Mouse (Mus musculus): Measurements from ENCODE around the gene Engase. TPM values are rescaled to one million over a fixed set of nuclear protein-coding genes. Genes with fewer than 3 reads are reported as not detected.

The Engase gene
- polyA plus RNA-seq, 1 experiment from 2014 or later, result 9.0 TPM

GRCm38 (mm10) chr11:118459536-118459935 lies 17.1 kb upstream of the Engase start:
- H3K27ac ChIP-seq, result no peak overlapping the region
- H3K4me1 ChIP-seq, result no peaks in the 10 kb centered on the region
- H3K4me3 ChIP-seq (replicated peaks), result no peak overlapping the region
- H3K9ac ChIP-seq, result no peak overlapping the region
- H3K9me3 ChIP-seq, result 0 out of 2 replicates have a peak, but pooled peaks cover 3% of the 10 kb centered on the region
- no peak for ATAC-seq (ENCODE audit: low FRiP score)
- 0 out of 2 replicates have a peak, but pooled peaks cover 3% of the 10 kb centered on the region for H3K27me3 ChIP-seq
- H3K4me2 ChIP-seq, result no peak overlapping the region
- 81% methylated on average over 4 of the region's 4 CpGs for WGBS
- no peaks in the 10 kb centered on the region for H3K36me3 ChIP-seq (replicated peaks)

DNA sequence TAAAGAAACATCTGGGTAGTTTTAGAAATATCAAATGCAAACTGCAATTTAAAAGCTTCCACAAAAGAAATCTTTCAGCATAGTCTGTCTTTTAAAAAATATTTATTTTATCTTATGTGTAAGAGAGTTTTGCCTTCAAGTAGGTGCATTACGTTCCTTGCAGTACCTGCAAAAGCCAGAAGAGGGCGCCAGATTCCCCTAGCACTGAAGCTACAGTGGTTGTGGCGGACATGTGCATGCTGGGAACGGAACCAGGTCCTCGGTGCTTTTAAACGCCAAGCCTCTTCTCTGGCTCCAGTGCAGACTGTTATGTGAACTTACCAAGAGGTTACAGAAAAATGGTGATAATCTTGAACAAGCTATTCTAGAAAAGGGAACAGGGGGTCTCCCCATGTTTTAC lies 16.3 kb upstream of the Engase start:
- 55% methylated on average over 6 of the region's 6 CpGs for WGBS
- H3K9ac ChIP-seq, result no peak overlapping the region
- H3K4me1 ChIP-seq, result no peaks in the 10 kb centered on the region
- H3K36me3 ChIP-seq (replicated peaks), result no peaks in the 10 kb centered on the region
- H3K4me3 ChIP-seq (replicated peaks), result no peak overlapping the region
- no peak overlapping the region for H3K4me2 ChIP-seq
- no peak overlapping the region for H3K27ac ChIP-seq
- 0 out of 2 replicates have a peak, but pooled peaks cover 3% of the 10 kb centered on the region for H3K9me3 ChIP-seq
- H3K27me3 ChIP-seq, result 0 out of 2 replicates have a peak, but pooled peaks cover 3% of the 10 kb centered on the region
- no peak for ATAC-seq (ENCODE audit: low FRiP score)

- H3K36me3 ChIP-seq (replicated peaks), result no peaks in the 10 kb centered on the region
- H3K4me1 ChIP-seq, result peaks cover 14% of the 10 kb centered on the region
- ATAC-seq (ENCODE audit: low FRiP score), result no peak
- H3K9me3 ChIP-seq, result no peaks in the 10 kb centered on the region
- no peaks in the 10 kb centered on the region for H3K27me3 ChIP-seq
- WGBS, result 55% methylated on average over 11 of the region's 11 CpGs
- no peak overlapping the region for H3K4me3 ChIP-seq (replicated peaks)
- no peak overlapping the region for H3K27ac ChIP-seq
- H3K9ac ChIP-seq, result no peak overlapping the region
- no peak overlapping the region for H3K4me2 ChIP-seq
Observed at GRCm38 (mm10) chr11:118467441-118468035, 9.1 kb upstream of the Engase start.

GRCm38 (mm10) chr11:118469509-118470160 lies 7.0 kb upstream of the Engase start:
- H3K36me3 ChIP-seq (replicated peaks), result no peaks in the 10 kb centered on the region
- H3K9me3 ChIP-seq, result no peaks in the 10 kb centered on the region
- H3K27me3 ChIP-seq, result no peaks in the 10 kb centered on the region; the same call in 1 of the 2 replicates
- H3K9ac ChIP-seq, result no peak overlapping the region
- peaks cover 14% of the 10 kb centered on the region for H3K4me1 ChIP-seq
- H3K27ac ChIP-seq, result 0 out of 2 replicates have a peak overlapping the region, but pooled peaks have one; percentile 53
- ATAC-seq (ENCODE audit: low FRiP score), result no peak
- no peak overlapping the region for H3K4me3 ChIP-seq (replicated peaks)
- no peak overlapping the region for H3K4me2 ChIP-seq
- WGBS, result 88% methylated on average over 10 of the region's 10 CpGs

DNA sequence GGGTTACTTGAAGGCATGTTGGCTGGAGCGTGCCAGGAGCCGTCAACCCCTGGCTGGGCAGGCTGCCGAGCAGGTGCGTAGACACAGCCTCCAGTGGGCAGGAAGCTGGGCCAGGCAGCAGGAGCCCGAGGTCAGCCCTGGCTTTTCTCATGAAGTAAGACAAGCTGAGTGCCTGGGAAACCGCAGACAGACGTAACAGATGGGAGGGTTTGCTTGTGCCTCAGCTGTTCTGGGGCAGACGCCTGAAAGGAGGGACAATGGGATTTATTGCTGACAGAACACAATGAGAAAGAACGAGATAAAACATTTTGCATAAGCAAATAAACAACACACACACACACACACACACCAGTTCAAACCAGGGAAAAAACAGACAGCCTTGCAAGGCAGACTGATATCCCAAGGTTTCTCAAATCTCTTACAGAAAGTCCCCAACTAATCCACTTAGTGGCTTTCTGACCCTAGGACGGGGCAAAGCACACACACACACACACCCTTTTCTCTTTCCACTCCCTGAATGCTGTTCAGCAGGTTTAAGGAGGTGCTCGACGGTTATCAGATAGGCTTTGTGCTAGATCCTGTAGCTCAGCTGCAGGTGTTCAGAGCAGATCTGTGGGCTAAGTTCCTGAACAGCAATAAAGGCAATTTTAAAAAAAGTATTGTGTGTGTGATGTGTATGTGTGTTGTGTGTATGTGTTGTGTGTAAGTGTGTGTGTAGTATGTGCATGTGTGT lies 6.2 kb upstream of the Engase start:
- no peak overlapping the region for H3K4me3 ChIP-seq (replicated peaks)
- 47% methylated on average over 12 of the region's 12 CpGs for WGBS
- no peak overlapping the region for H3K4me2 ChIP-seq
- no peak for ATAC-seq (ENCODE audit: low FRiP score)
- 0 out of 2 replicates have a peak overlapping the region, but pooled peaks have one; percentile 53 for H3K27ac ChIP-seq
- H3K9me3 ChIP-seq, result no peaks in the 10 kb centered on the region
- H3K4me1 ChIP-seq, result peaks cover 14% of the 10 kb centered on the region
- H3K27me3 ChIP-seq, result no peaks in the 10 kb centered on the region; the same call in 1 of the 2 replicates
- H3K9ac ChIP-seq, result no peak overlapping the region; the same call in 1 of the 2 replicates
- no peaks in the 10 kb centered on the region for H3K36me3 ChIP-seq (replicated peaks)

GRCm38 (mm10) chr11:118471676-118472075 lies 5.0 kb upstream of the Engase start:
- H3K4me1 ChIP-seq, result peaks cover 14% of the 10 kb centered on the region
- H3K27ac ChIP-seq, result no peak overlapping the region
- H3K9me3 ChIP-seq, result no peaks in the 10 kb centered on the region
- WGBS, result 80% methylated on average over 13 of the region's 13 CpGs
- no peaks in the 10 kb centered on the region; the same call in 1 of the 2 replicates for H3K27me3 ChIP-seq
- no peak for ATAC-seq (ENCODE audit: low FRiP score)
- no peaks in the 10 kb centered on the region for H3K36me3 ChIP-seq (replicated peaks)
- no peak overlapping the region for H3K4me2 ChIP-seq
- no peak overlapping the region for H3K4me3 ChIP-seq (replicated peaks)
- H3K9ac ChIP-seq, result no peak overlapping the region

DNA sequence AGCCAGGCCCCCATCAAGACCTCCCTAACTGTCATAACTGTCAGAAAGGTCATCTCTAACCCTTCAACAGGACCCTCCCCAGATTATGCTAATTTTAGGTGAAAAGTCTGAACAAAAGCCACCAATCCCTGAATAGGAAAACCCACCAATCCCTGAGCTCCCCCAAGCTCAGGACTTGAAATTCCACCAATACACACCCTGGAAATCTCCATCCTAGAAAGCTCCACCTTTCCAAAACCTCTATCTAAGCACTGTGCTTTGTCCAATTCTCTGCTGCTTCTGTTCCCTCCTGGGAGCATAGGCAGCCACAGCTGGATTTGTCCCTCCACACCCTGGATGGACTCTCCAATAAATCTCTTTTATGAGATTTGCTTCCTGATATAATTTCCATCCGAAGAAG lies 3.5 kb upstream of the Engase start:
- no peak overlapping the region for H3K27ac ChIP-seq
- H3K4me3 ChIP-seq (replicated peaks), result no peak overlapping the region
- H3K9me3 ChIP-seq, result no peaks in the 10 kb centered on the region
- H3K27me3 ChIP-seq, result no peaks in the 10 kb centered on the region; the same call in 1 of the 2 replicates
- no peaks in the 10 kb centered on the region for H3K36me3 ChIP-seq (replicated peaks)
- H3K4me2 ChIP-seq, result no peak overlapping the region
- no peak for ATAC-seq (ENCODE audit: low FRiP score)
- peaks cover 22% of the 10 kb centered on the region for H3K4me1 ChIP-seq
- no peak overlapping the region for H3K9ac ChIP-seq
- 95% methylated on average over 1 of the region's 1 CpGs for WGBS

GRCm38 (mm10) chr11:118473842-118474500 lies 2.7 kb upstream of the Engase start:
- H3K4me3 ChIP-seq (replicated peaks), result no peak overlapping the region
- H3K27me3 ChIP-seq, result no peaks in the 10 kb centered on the region; the same call in 1 of the 2 replicates
- H3K4me2 ChIP-seq, result no peak overlapping the region
- peaks cover 22% of the 10 kb centered on the region for H3K4me1 ChIP-seq
- no peak for ATAC-seq (ENCODE audit: low FRiP score)
- no peak overlapping the region for H3K9ac ChIP-seq
- H3K27ac ChIP-seq, result no peak overlapping the region
- H3K36me3 ChIP-seq (replicated peaks), result no peaks in the 10 kb centered on the region
- WGBS, result 84% methylated on average over 6 of the region's 6 CpGs
- no peaks in the 10 kb centered on the region for H3K9me3 ChIP-seq

DNA sequence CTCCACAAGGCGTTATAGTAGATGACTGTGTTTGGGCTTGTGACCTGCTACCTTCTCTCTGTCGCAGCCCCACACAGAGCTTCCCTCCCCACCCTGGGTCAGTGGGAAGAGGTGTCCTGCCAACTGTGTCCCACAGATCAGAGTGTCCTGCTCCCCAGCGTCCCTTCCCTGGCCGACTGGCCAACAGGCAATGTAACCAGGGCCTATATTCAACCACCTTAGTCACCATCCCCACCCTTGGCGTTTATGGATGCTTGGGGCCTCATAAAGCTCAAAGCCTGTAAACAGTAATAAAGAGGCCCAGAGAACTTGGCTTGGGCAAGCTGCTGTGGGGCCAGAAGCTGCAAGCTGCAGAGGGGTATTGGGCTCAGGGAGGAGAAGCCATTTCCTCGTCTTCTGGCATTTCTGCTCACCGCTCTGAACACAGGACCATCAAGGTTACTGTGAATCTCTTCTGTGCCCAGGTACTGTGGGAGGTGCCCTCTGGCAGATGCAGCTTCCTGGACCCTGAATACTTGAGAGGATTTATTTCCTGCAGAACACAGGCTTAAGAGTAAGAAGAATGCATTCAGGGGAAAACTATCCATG lies 1.0 kb upstream of the Engase start:
- Histone ChIP-seq H3K36me3 (replicated peaks) (no peaks in the 10 kb centered on the region), H3K9ac (no peak overlapping the region), H3K27ac (no peak overlapping the region), H3K4me3 (replicated peaks) (no peak overlapping the region), H3K9me3 (no peaks in the 10 kb centered on the region), H3K4me1 (peaks cover 11% of the 10 kb centered on the region), H3K4me2 (no peak overlapping the region), H3K27me3 (no peaks in the 10 kb centered on the region; the same call in 1 of the 2 replicates)
- WGBS, result 91% methylated on average over 7 of the region's 7 CpGs
- ATAC-seq (ENCODE audit: low FRiP score), result no peak

GRCm38 (mm10) chr11:118479776-118480175 lies 3.1 kb downstream of the Engase start:
- no peak overlapping the region for H3K9ac ChIP-seq
- peaks cover 8% of the 10 kb centered on the region for H3K4me1 ChIP-seq
- H3K27me3 ChIP-seq, result no peaks in the 10 kb centered on the region
- H3K27ac ChIP-seq, result no peak overlapping the region
- H3K4me3 ChIP-seq (replicated peaks), result no peak overlapping the region
- ATAC-seq (ENCODE audit: low FRiP score), result no peak
- H3K4me2 ChIP-seq, result no peak overlapping the region
- H3K9me3 ChIP-seq, result no peaks in the 10 kb centered on the region
- H3K36me3 ChIP-seq (replicated peaks), result peaks cover 9% of the 10 kb centered on the region
- 85% methylated on average over 12 of the region's 12 CpGs for WGBS

GRCm38 (mm10) chr11:118481231-118481630 lies 4.6 kb downstream of the Engase start:
- ATAC-seq (ENCODE audit: low FRiP score), result no peak
- H3K27ac ChIP-seq, result no peak overlapping the region
- H3K27me3 ChIP-seq, result no peaks in the 10 kb centered on the region
- peaks cover 12% of the 10 kb centered on the region for H3K36me3 ChIP-seq (replicated peaks)
- H3K4me3 ChIP-seq (replicated peaks), result no peak overlapping the region
- WGBS, result 94% methylated on average over 11 of the region's 11 CpGs
- H3K4me1 ChIP-seq, result peaks cover 8% of the 10 kb centered on the region
- H3K4me2 ChIP-seq, result no peak overlapping the region
- no peak overlapping the region for H3K9ac ChIP-seq
- no peaks in the 10 kb centered on the region for H3K9me3 ChIP-seq

DNA sequence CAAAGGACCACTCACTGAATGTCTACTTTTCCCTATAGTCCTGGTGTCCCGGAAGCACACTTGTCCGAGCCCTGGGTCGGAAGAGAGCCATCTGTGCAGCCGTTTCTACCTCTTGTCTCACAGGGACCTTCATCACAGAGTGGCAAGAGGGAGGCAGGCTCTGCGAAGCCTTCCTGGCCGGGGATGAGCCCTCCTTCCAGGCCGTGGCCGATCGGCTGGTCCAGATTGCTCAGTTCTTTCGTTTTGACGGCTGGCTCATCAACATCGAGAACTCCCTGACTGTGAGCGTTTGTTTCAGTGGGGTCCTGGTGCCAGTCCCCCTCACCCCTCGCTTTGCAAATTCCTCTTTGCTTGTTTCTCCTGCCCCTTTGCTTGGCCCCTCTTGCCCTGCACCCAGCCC lies 5.1 kb downstream of the Engase start:
- Histone ChIP-seq H3K9me3 (no peaks in the 10 kb centered on the region), H3K27ac (no peak overlapping the region), H3K9ac (no peak overlapping the region), H3K36me3 (replicated peaks) (peaks cover 12% of the 10 kb centered on the region), H3K4me2 (no peak overlapping the region), H3K4me3 (replicated peaks) (no peak overlapping the region), H3K27me3 (no peaks in the 10 kb centered on the region), H3K4me1 (peaks cover 8% of the 10 kb centered on the region)
- ATAC-seq (ENCODE audit: low FRiP score), result no peak
- 88% methylated on average over 14 of the region's 14 CpGs for WGBS
